Mouse (Mus musculus): ENCODE data around the gene Cutc. TPM values are rescaled to one million over a fixed set of nuclear protein-coding genes. Genes with fewer than 3 reads are reported as not detected.
A peak's percentile ranks its signal among the peaks of the same experiment; 100 is the strongest.

Gene Cutc
- polyA plus RNA-seq, 2 experiments, result 6.7 to 9.7 TPM

- DNase-seq (ENCODE audit: low read depth in 3 of 3, low spot score in 3 of 3) (no peak), ATAC-seq (ENCODE audit: insufficient read depth) (no peak)
- H3K27me3 ChIP-seq (ENCODE audit: control insufficient read depth, insufficient read depth, low read length), result no peaks in the 10 kb centered on the region
- no peak overlapping the region for H3K4me3 ChIP-seq (ENCODE audit: insufficient read depth in 1 of 2, low read depth in 2 of 2, low read length in 2 of 2)
- no peak overlapping the region for H3K4me2 ChIP-seq (ENCODE audit: low read depth)
- H3K36me3 ChIP-seq (replicated peaks; ENCODE audit: control insufficient read depth, insufficient read depth, low read depth), result no peaks in the 10 kb centered on the region
- TF ChIP-seq CTCF (IDR thresholded peaks at IDR 0.05; ENCODE audit: low read depth) (no peak), EP300 (IDR thresholded peaks at IDR 0.05; ENCODE audit: low read depth) (no peak)
- H3K9me3 ChIP-seq (ENCODE audit: control insufficient read depth, low read length), result no peaks in the 10 kb centered on the region
- no peak overlapping the region for H3K9ac ChIP-seq (replicated peaks)
- H3K4me1 ChIP-seq (replicated peaks; ENCODE audit: control insufficient read depth in 2 of 2, insufficient read depth in 2 of 2, low read length in 1 of 2), result no peaks in the 10 kb centered on the region; a peak in 2 of 4 replicates
- no peak overlapping the region for H3K27ac ChIP-seq
- WGBS (ENCODE audit: insufficient replicate concordance), result 72% methylated on average over 7 of the region's 7 CpGs
Observed at GRCm38 (mm10) chr19:43789817-43790216, 37.0 kb downstream of the Cutc start.

GRCm38 (mm10) chr19:43792537-43792936 is 39.7 kb downstream of the Cutc start:
- no peaks in the 10 kb centered on the region; a peak in 1 of 4 replicates for H3K4me1 ChIP-seq (replicated peaks; ENCODE audit: control insufficient read depth in 2 of 2, insufficient read depth in 2 of 2, low read length in 1 of 2)
- TF ChIP-seq EP300 (IDR thresholded peaks at IDR 0.05; ENCODE audit: low read depth), result no peak
- TF ChIP-seq CTCF (IDR thresholded peaks at IDR 0.05; ENCODE audit: low read depth), result no peak
- H3K9me3 ChIP-seq (ENCODE audit: control insufficient read depth, low read length), result no peaks in the 10 kb centered on the region
- WGBS (ENCODE audit: insufficient replicate concordance), result 59% methylated on average over 4 of the region's 4 CpGs
- no peak overlapping the region for H3K4me2 ChIP-seq (ENCODE audit: low read depth)
- no peak overlapping the region for H3K9ac ChIP-seq (replicated peaks)
- no peak for ATAC-seq (ENCODE audit: insufficient read depth)
- no peak for DNase-seq (ENCODE audit: low read depth in 3 of 3, low spot score in 3 of 3)
- no peaks in the 10 kb centered on the region for H3K36me3 ChIP-seq (replicated peaks; ENCODE audit: control insufficient read depth, insufficient read depth, low read depth)
- no peak overlapping the region for H3K4me3 ChIP-seq (ENCODE audit: insufficient read depth in 1 of 2, low read depth in 2 of 2, low read length in 2 of 2)
- H3K27me3 ChIP-seq (ENCODE audit: control insufficient read depth, insufficient read depth, low read length), result no peaks in the 10 kb centered on the region
- no peak overlapping the region for H3K27ac ChIP-seq

GRCm38 (mm10) chr19:43793951-43794350 is 41.2 kb downstream of the Cutc start:
- no peak for DNase-seq (ENCODE audit: low read depth in 3 of 3, low spot score in 3 of 3)
- WGBS (ENCODE audit: insufficient replicate concordance), result 65% methylated on average over 1 of the region's 1 CpGs

GRCm38 (mm10) chr19:43795511-43795910 is 42.7 kb downstream of the Cutc start:
- Histone ChIP-seq H3K4me2 (ENCODE audit: low read depth) (no peak overlapping the region), H3K27ac (no peak overlapping the region), H3K36me3 (replicated peaks; ENCODE audit: control insufficient read depth, insufficient read depth, low read depth) (no peaks in the 10 kb centered on the region), H3K4me3 (ENCODE audit: insufficient read depth in 1 of 2, low read depth in 2 of 2, low read length in 2 of 2) (no peak overlapping the region), H3K9me3 (ENCODE audit: control insufficient read depth, low read length) (no peaks in the 10 kb centered on the region), H3K4me1 (replicated peaks; ENCODE audit: control insufficient read depth in 2 of 2, insufficient read depth in 2 of 2, low read length in 1 of 2) (no peaks in the 10 kb centered on the region; a peak in 1 of 4 replicates), H3K9ac (replicated peaks) (no peak overlapping the region), H3K27me3 (ENCODE audit: control insufficient read depth, insufficient read depth, low read length) (no peaks in the 10 kb centered on the region)
- ATAC-seq (ENCODE audit: insufficient read depth), result no peak
- TF ChIP-seq EP300 (IDR thresholded peaks at IDR 0.05; ENCODE audit: low read depth), result no peak
- no peak for TF ChIP-seq CTCF (IDR thresholded peaks at IDR 0.05; ENCODE audit: low read depth)
- WGBS (ENCODE audit: insufficient replicate concordance), result 70% methylated on average over 8 of the region's 8 CpGs
- no peak for DNase-seq (ENCODE audit: low read depth in 3 of 3, low spot score in 3 of 3)

More at GRCm38 (mm10) chr19:43793951-43794350, 41.2 kb downstream of the Cutc start:
- Histone ChIP-seq H3K27me3 (ENCODE audit: control insufficient read depth, insufficient read depth, low read length) (no peaks in the 10 kb centered on the region), H3K4me2 (ENCODE audit: low read depth) (no peak overlapping the region), H3K36me3 (replicated peaks; ENCODE audit: control insufficient read depth, insufficient read depth, low read depth) (no peaks in the 10 kb centered on the region), H3K27ac (no peak overlapping the region), H3K9ac (replicated peaks) (no peak overlapping the region), H3K4me3 (ENCODE audit: insufficient read depth in 1 of 2, low read depth in 2 of 2, low read length in 2 of 2) (no peak overlapping the region), H3K9me3 (ENCODE audit: control insufficient read depth, low read length) (no peaks in the 10 kb centered on the region), H3K4me1 (replicated peaks; ENCODE audit: control insufficient read depth in 2 of 2, insufficient read depth in 2 of 2, low read length in 1 of 2) (no peaks in the 10 kb centered on the region; a peak in 1 of 4 replicates)
- TF ChIP-seq CTCF (IDR thresholded peaks at IDR 0.05; ENCODE audit: low read depth) (no peak), EP300 (IDR thresholded peaks at IDR 0.05; ENCODE audit: low read depth) (no peak)
- no peak for ATAC-seq (ENCODE audit: insufficient read depth)

GRCm38 (mm10) chr19:43797216-43797615 is 44.4 kb downstream of the Cutc start:
- H3K27ac ChIP-seq, result no peak overlapping the region
- ATAC-seq (ENCODE audit: insufficient read depth) (peak; percentile 55), DNase-seq (ENCODE audit: low read depth in 3 of 3, low spot score in 3 of 3) (no peak)
- no peaks in the 10 kb centered on the region for H3K27me3 ChIP-seq (ENCODE audit: control insufficient read depth, insufficient read depth, low read length)
- H3K36me3 ChIP-seq (replicated peaks; ENCODE audit: control insufficient read depth, insufficient read depth, low read depth), result no peaks in the 10 kb centered on the region
- H3K4me2 ChIP-seq (ENCODE audit: low read depth), result no peak overlapping the region
- TF ChIP-seq EP300 (IDR thresholded peaks at IDR 0.05; ENCODE audit: low read depth) (no peak), CTCF (IDR thresholded peaks at IDR 0.05; ENCODE audit: low read depth) (no peak)
- H3K4me1 ChIP-seq (replicated peaks; ENCODE audit: control insufficient read depth in 2 of 2, insufficient read depth in 2 of 2, low read length in 1 of 2), result no peaks in the 10 kb centered on the region; a peak in 1 of 4 replicates
- H3K9me3 ChIP-seq (ENCODE audit: control insufficient read depth, low read length), result no peaks in the 10 kb centered on the region
- H3K4me3 ChIP-seq (ENCODE audit: insufficient read depth in 1 of 2, low read depth in 2 of 2, low read length in 2 of 2), result no peak overlapping the region
- H3K9ac ChIP-seq (replicated peaks), result no peak overlapping the region
- WGBS (ENCODE audit: insufficient replicate concordance), result 48% methylated on average over 5 of the region's 5 CpGs
